Mouse (Mus musculus): Measurements from ENCODE around the gene Cgn. TPM values are rescaled to one million over a fixed set of nuclear protein-coding genes. Genes with fewer than 3 reads are reported as not detected.

Gene Cgn
- 1.5 and 1.9 TPM in 2 replicates for total RNA-seq (2023)

GRCm38 (mm10) chr3:94786367-94786835 is at the start of gene Cgn:
Gene Cgn, minus strand, starts transcription at chr3:94786492.

Other genes starting within 250 kb of the Cgn start
- 45.5 and 53.7 TPM in 2 replicates for gene Snx27, start 203.8 kb downstream of the Cgn start, total RNA-seq (2023)
- not detected in 2 replicates for gene Gm10972, start 143.4 kb downstream of the Cgn start, total RNA-seq (2023)
- 0.76 and 0.88 TPM in 2 replicates for gene Tuft1, start 127.6 kb downstream of the Cgn start, total RNA-seq (2023)
- gene Selenbp2, start 92.9 kb downstream of the Cgn start, total RNA-seq (2023) = 2.6 and 2.8 TPM in 2 replicates
- gene Pogz, start 51.1 kb upstream of the Cgn start, total RNA-seq (2023) = 22.3 and 31.4 TPM in 2 replicates
- 193 and 208 TPM in 2 replicates for gene Psmb4, start 100.5 kb upstream of the Cgn start, total RNA-seq (2023)
- gene Selenbp1, start 146.6 kb upstream of the Cgn start, total RNA-seq (2023) = 13.6 and 15.2 TPM in 2 replicates
- gene Rfx5, start 167.6 kb upstream of the Cgn start, total RNA-seq (2023) = 24.8 and 29.7 TPM in 2 replicates
- gene Pi4kb, start 188.2 kb upstream of the Cgn start, total RNA-seq (2023) = 27.3 and 29.8 TPM in 2 replicates
- gene Zfp687, start 229.0 kb upstream of the Cgn start, total RNA-seq (2023) = 73.8 and 95.6 TPM in 2 replicates